8 mouse cellular contexts compared by ENCODE assay signal in genomic region chr6:128437288-128437687, GRCm38 (mm10). TPM values are rescaled to one million over a fixed set of nuclear protein-coding genes. Genes with fewer than 3 reads are reported as not detected.
DNase-seq lines count a peak whose midpoint lies in the region; ATAC-seq and TF ChIP-seq lines count a peak whose summit lies in the region.

No protein-coding gene starts in this region.

- 5% methylated on average over 10 of the region's 10 CpGs for WGBS in heart, postnatal 0 days
- 6% methylated on average over 10 of the region's 10 CpGs for WGBS in bone marrow, adult 2 months
- 3% methylated on average over 10 of the region's 10 CpGs for WGBS in hindbrain, embryonic 13.5 days
- 2% methylated on average over 10 of the region's 10 CpGs for WGBS in midbrain, embryonic 13.5 days

- no peaks in the 10 kb centered on the region for H3K9me3 ChIP-seq in heart, postnatal 0 days (replicated peaks; ENCODE audit: control insufficient read depth, low read length)
- no peaks in the 10 kb centered on the region for H3K9me3 ChIP-seq in hindbrain, embryonic 13.5 days
- H3K9me3 ChIP-seq in midbrain, embryonic 13.5 days: no peaks in the 10 kb centered on the region

- peaks cover 33% of the 10 kb centered on the region for H3K36me3 ChIP-seq in heart, postnatal 0 days (replicated peaks; ENCODE audit: control insufficient read depth, insufficient read depth, low read length)
- H3K36me3 ChIP-seq in hindbrain, embryonic 13.5 days: peaks cover 42% of the 10 kb centered on the region
- peaks cover 43% of the 10 kb centered on the region for H3K36me3 ChIP-seq in midbrain, embryonic 13.5 days

- H3K27me3 ChIP-seq in heart, postnatal 0 days (ENCODE audit: control insufficient read depth, insufficient read depth, low read length): no peaks in the 10 kb centered on the region
- H3K27me3 ChIP-seq in hindbrain, embryonic 13.5 days: no peaks in the 10 kb centered on the region
- H3K27me3 ChIP-seq in midbrain, embryonic 13.5 days: peaks cover 6% of the 10 kb centered on the region; the same call in 1 of the 2 replicates

- no peak for TF ChIP-seq POLR2A in bone marrow, adult 2 months (IDR thresholded peaks at IDR 0.05; ENCODE audit: borderline replicate concordance, control insufficient read depth, low read depth, low read length)

- no peak for ATAC-seq in heart, postnatal 0 days (ENCODE audit: insufficient read depth, low read depth)
- no peak for ATAC-seq in hindbrain, embryonic 13.5 days (ENCODE audit: low FRiP score)
- no peak for ATAC-seq in midbrain, embryonic 13.5 days

- no peak for DNase-seq in heart, postnatal 0 days (ENCODE audit: low spot score)
- DNase-seq in heart, postnatal 4 days: no peak
- no peak for DNase-seq in ovary, postnatal 14 days (ENCODE audit: low spot score)
- no peak for DNase-seq in frontal cortex, postnatal 10 days (ENCODE audit: low spot score in 2 of 2)
- DNase-seq in left cerebral cortex, adult 8-10 months (ENCODE audit: low spot score in 2 of 2): no peak

- peak overlapping the region; percentile 82 for H3K9ac ChIP-seq in heart, postnatal 0 days (replicated peaks; ENCODE audit: low read depth, low read length)
- H3K9ac ChIP-seq in hindbrain, embryonic 13.5 days: peak overlapping the region; percentile 99
- peak overlapping the region; percentile 98 for H3K9ac ChIP-seq in midbrain, embryonic 13.5 days (replicated peaks)

- peaks cover 43% of the 10 kb centered on the region for H3K4me1 ChIP-seq in heart, postnatal 0 days (ENCODE audit: control insufficient read depth, insufficient read depth)
- peaks cover 2% of the 10 kb centered on the region for H3K4me1 ChIP-seq in bone marrow, adult 2 months (ENCODE audit: control insufficient read depth, insufficient read depth, low read length)
- H3K4me1 ChIP-seq in hindbrain, embryonic 13.5 days (replicated peaks): peaks cover 31% of the 10 kb centered on the region
- H3K4me1 ChIP-seq in midbrain, embryonic 13.5 days (replicated peaks): peaks cover 23% of the 10 kb centered on the region

- peak overlapping the region; percentile 88 for H3K27ac ChIP-seq in heart, postnatal 0 days (ENCODE audit: low read depth)
- H3K27ac ChIP-seq in bone marrow, adult 2 months (ENCODE audit: control insufficient read depth, insufficient read depth, low read depth, low read length, poor library complexity): no peak overlapping the region; the same call in 1 of the 2 replicates
- peak overlapping the region; percentile 94 for H3K27ac ChIP-seq in hindbrain, embryonic 13.5 days
- H3K27ac ChIP-seq in midbrain, embryonic 13.5 days: peak overlapping the region; percentile 96

- no peak for TF ChIP-seq EP300 in heart, postnatal 0 days (IDR thresholded peaks at IDR 0.05; ENCODE audit: low read depth)

- H3K4me2 ChIP-seq in heart, postnatal 0 days (ENCODE audit: low read depth, low read length): peak overlapping the region; percentile 90
- H3K4me2 ChIP-seq in hindbrain, embryonic 13.5 days: peak overlapping the region; percentile 70
- H3K4me2 ChIP-seq in midbrain, embryonic 13.5 days (replicated peaks): peak overlapping the region; percentile 75

- no peak for TF ChIP-seq CTCF in heart, postnatal 0 days (IDR thresholded peaks at IDR 0.05; ENCODE audit: low read depth)
- TF ChIP-seq CTCF in bone marrow, adult 2 months (IDR thresholded peaks at IDR 0.05; ENCODE audit: control insufficient read depth, insufficient read depth, low read length): no peak

- peak overlapping the region; percentile 83 for H3K4me3 ChIP-seq in heart, postnatal 0 days (ENCODE audit: low read depth, low read length)
- H3K4me3 ChIP-seq in bone marrow, adult 2 months (replicated peaks; ENCODE audit: control insufficient read depth, low read depth, low read length): peak overlapping the region; percentile 85
- H3K4me3 ChIP-seq in hindbrain, embryonic 13.5 days: peak overlapping the region; percentile 96
- peak overlapping the region; percentile 74 for H3K4me3 ChIP-seq in midbrain, embryonic 13.5 days (replicated peaks)

RNA-seq across cellular contexts. Expression of gene Fkbp4, which starts 1.2 kb away (rescaled TPM):
- total RNA-seq in heart, postnatal 0 days (2014; rRNA removed; ENCODE audit: low replicate concordance): 148 and 154 TPM in 2 replicates
- 217 and 226 TPM in 2 replicates for polyA plus RNA-seq in heart, postnatal 0 days (2015; fragmentation: Nextera tagmentation; extraction: Ambion mirVana)
- 100 to 1,000 TPM; 199 to 200 TPM for total RNA-seq in heart, postnatal 4 days (2021)
- 51.6 and 77.3 TPM in 2 replicates for polyA plus RNA-seq in bone marrow, adult 2 months (2011; ENCODE audit: insufficient read depth, insufficient read length, low replicate concordance, missing spikeins)
- 371 and 380 TPM in 2 replicates for polyA plus RNA-seq in hindbrain, embryonic 13.5 days (2015; fragmentation: Nextera tagmentation; extraction: Ambion mirVana)
- 430 and 454 TPM in 2 replicates for polyA plus RNA-seq in midbrain, embryonic 13.5 days (2015; fragmentation: Nextera tagmentation; extraction: Ambion mirVana)
- 100 to 1,000 TPM; 107 to 120 (median 113) TPM for total RNA-seq in left cerebral cortex, adult 8-10 months (2022)

RNA-seq across cellular contexts. Expression of gene Itfg2, which starts 12.6 kb away (rescaled TPM):
- total RNA-seq in heart, postnatal 0 days (2014; rRNA removed; ENCODE audit: low replicate concordance): 29.2 and 62.3 TPM in 2 replicates
- 22.0 and 22.6 TPM in 2 replicates for polyA plus RNA-seq in heart, postnatal 0 days (2015; fragmentation: Nextera tagmentation; extraction: Ambion mirVana)
- 10 to 100 TPM; 27.8 to 34.2 TPM for total RNA-seq in heart, postnatal 4 days (2021)
- 11.4 and 38.0 TPM in 2 replicates for polyA plus RNA-seq in bone marrow, adult 2 months (2011; ENCODE audit: insufficient read depth, insufficient read length, low replicate concordance, missing spikeins)
- polyA plus RNA-seq in hindbrain, embryonic 13.5 days (2015; fragmentation: Nextera tagmentation; extraction: Ambion mirVana): 41.7 and 46.0 TPM in 2 replicates
- 43.6 and 48.7 TPM in 2 replicates for polyA plus RNA-seq in midbrain, embryonic 13.5 days (2015; fragmentation: Nextera tagmentation; extraction: Ambion mirVana)
- 10 to 100 TPM; 25.7 to 34.9 (median 29.0) TPM for total RNA-seq in left cerebral cortex, adult 8-10 months (2022)

RNA-seq across cellular contexts. Expression of gene Nrip2, which starts 38.2 kb away (rescaled TPM):
- 0.85 and 8.2 TPM in 2 replicates for total RNA-seq in heart, postnatal 0 days (2014; rRNA removed; ENCODE audit: low replicate concordance)
- 1.6 and 2.2 TPM in 2 replicates for polyA plus RNA-seq in heart, postnatal 0 days (2015; fragmentation: Nextera tagmentation; extraction: Ambion mirVana)
- total RNA-seq in heart, postnatal 4 days (2021): 1 to 10 TPM; 1.5 to 1.8 TPM
- polyA plus RNA-seq in bone marrow, adult 2 months (2011; ENCODE audit: insufficient read depth, insufficient read length, low replicate concordance, missing spikeins): 1.3 TPM in 1 of 2 replicates, not detected in the other
- 8.1 and 9.5 TPM in 2 replicates for polyA plus RNA-seq in hindbrain, embryonic 13.5 days (2015; fragmentation: Nextera tagmentation; extraction: Ambion mirVana)
- 7.7 and 7.8 TPM in 2 replicates for polyA plus RNA-seq in midbrain, embryonic 13.5 days (2015; fragmentation: Nextera tagmentation; extraction: Ambion mirVana)
- 10 to 100 TPM; 11.6 to 14.2 (median 11.9) TPM for total RNA-seq in left cerebral cortex, adult 8-10 months (2022)
